22 mouse cellular contexts compared by ENCODE assay signal in genomic region chr5:34904412-34904811, GRCm38 (mm10). TPM values are rescaled to one million over a fixed set of nuclear protein-coding genes. Genes with fewer than 3 reads are reported as not detected.
A peak's percentile ranks its signal among the peaks of the same experiment; 100 is the strongest.
DNase-seq lines count a peak whose midpoint lies in the region; ATAC-seq lines count a peak whose summit lies in the region.
"Had no signal": no experiment of that assay in that cellular context is flagged by ENCODE, and none has a peak within 500 bp of the region (broad histone marks: within the 10 kb centered on the region; RNA-seq: fewer than 3 reads in every experiment).

No protein-coding gene starts in this region.

- peak; percentile 16 for DNase-seq in cerebellum, adult 9-10 months
- DNase-seq in cerebellum, postnatal 10 days, result peak; percentile 38 to 52
- DNase-seq in cerebellum, postnatal 36 days, result no peak
- peak; percentile 93 for DNase-seq in fat pad, adult 2 months (ENCODE audit: extremely low read depth, low read depth, low spot score)
- peak; percentile 71 for DNase-seq in gonadal fat pad, adult 2 months (ENCODE audit: low read depth)
- no peak for DNase-seq in embryo, embryonic 11 days
- DNase-seq in left cerebral cortex, postnatal 25 days (ENCODE audit: low spot score in 2 of 2), result no peak
- DNase-seq: adrenal gland, adult 2 months; adrenal gland, adult 8-10 months; adrenal gland, postnatal 10 days; adrenal gland, postnatal 14 days; adrenal gland, postnatal 25 days; adrenal gland, postnatal 36 days; B cell, adult 2 months; cerebellum, adult 11 months; cerebellum, adult 11-12 months; cerebellum, adult 18-20 months had no signal

- ATAC-seq in cerebellum, adult (ENCODE audit: insufficient number of reproducible peaks, low FRiP score, low TSS enrichment), result no peak
- ATAC-seq: activated CD4-positive, CD25-positive, alpha-beta regulatory T cell, adult 4 months; CD4-positive, CD25-positive, alpha-beta regulatory T cell, adult 4 months; Patski had no signal

- intact Hi-C loops in left cerebral cortex, postnatal 25 days (cut with DNase I), result no loop called here

RNA-seq across cellular contexts. Expression of gene Msantd1, which starts 3.4 kb away (rescaled TPM):
- 1.5 and 3.3 TPM in 2 replicates for polyA plus RNA-seq in gonadal fat pad, adult 2 months (2012; rRNA removed)
- total RNA-seq in left cerebral cortex, postnatal 25 days (2021), result 1 to 10 TPM; 7.6 to 8.0 TPM
- polyA plus RNA-seq: C2C12 had no signal

RNA-seq across cellular contexts. Expression of gene Rgs12, which starts 44.8 kb away (rescaled TPM):
- polyA plus RNA-seq in gonadal fat pad, adult 2 months (2012; rRNA removed), result 23.1 and 25.0 TPM in 2 replicates
- total RNA-seq in left cerebral cortex, postnatal 25 days (2021), result 10 to 100 TPM; 52.3 to 62.3 TPM

Comparison
In these comparisons a context has a peak if more than half of its experiments do, and no peak if none do; other contexts are left out.
1. DNase-seq: peak in cerebellum, adult 9-10 months (single experiment), cerebellum, postnatal 10 days (2 of 2), fat pad, adult 2 months (single experiment) and gonadal fat pad, adult 2 months (single experiment); none in cerebellum, postnatal 36 days (0 of 2), embryo, embryonic 11 days (single experiment) and left cerebral cortex, postnatal 25 days (0 of 2).